Mouse (Mus musculus): Measurements from ENCODE around the gene Krtap7-1.

DNA sequence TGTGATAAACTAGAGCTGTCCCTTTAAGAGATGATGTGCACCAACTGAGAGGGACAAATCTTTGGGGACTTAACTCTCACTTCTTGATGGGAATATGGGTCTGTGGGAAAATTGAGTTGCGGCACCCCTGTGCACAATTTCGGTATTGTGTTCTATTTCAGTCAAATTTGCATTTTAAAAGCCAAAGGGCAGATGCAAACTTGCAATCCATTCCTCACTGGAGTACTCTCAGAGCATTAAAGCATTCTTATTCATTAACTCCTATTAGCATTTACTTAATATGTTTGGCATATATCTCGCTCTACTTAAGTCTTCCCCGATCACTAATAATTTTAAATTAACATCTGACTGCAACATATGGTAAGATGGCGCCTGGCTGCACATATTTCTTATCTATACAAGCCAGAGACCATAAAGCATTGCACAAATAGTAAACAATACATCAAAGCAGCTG, 29.9 kb upstream of the Krtap7-1 start:
- TF ChIP-seq MAX (IDR thresholded peaks at IDR 0.05) (no peak), CEBPB (IDR thresholded peaks at IDR 0.05; ENCODE audit: low read depth) (no peak), CTCF (IDR thresholded peaks at IDR 0.05; ENCODE audit: control insufficient read depth, insufficient read depth, insufficient read length) (no peak), FOSL1 (IDR thresholded peaks at IDR 0.05; ENCODE audit: insufficient read depth, low read length, poor library complexity, severe bottlenecking) (no peak), USF1 (IDR thresholded peaks at IDR 0.05; ENCODE audit: low read depth) (no peak)
